Mouse (Mus musculus): ENCODE measurements at regions not wholly inside any gene's neighbourhood (a gene's known extent, or its start where the extent isn't known, plus 50 kb on each side); places are given as distances from the start of the nearest gene placed in this dataset.
"Not testable (repeated sequence)": the region's sequence is repeated elsewhere in the genome, so short reads cannot be mapped to it uniquely, and the experiment has no call there.

DNA sequence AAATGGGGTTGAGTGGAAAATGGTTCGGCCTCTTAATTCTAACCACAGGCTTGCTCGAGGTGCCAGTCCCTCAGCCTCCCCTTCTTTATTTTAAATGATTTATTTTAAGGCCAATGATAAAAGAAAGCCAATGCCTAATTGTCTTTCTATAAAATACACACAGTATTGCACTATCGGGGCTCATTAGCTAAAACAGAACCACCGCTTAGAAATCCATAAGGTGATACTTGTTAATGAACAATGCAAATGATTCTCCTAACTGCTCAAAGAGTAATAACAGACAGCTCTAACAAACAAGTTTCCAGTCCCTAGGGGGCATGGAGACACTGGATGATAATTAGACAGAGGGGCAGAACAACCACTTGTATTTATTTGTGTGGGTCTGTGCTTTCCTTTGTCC is 58.8 kb downstream of the Emx2 start:
- no peak for ATAC-seq (replicated peaks; ENCODE audit: poor library complexity, severe bottlenecking)

DNA sequence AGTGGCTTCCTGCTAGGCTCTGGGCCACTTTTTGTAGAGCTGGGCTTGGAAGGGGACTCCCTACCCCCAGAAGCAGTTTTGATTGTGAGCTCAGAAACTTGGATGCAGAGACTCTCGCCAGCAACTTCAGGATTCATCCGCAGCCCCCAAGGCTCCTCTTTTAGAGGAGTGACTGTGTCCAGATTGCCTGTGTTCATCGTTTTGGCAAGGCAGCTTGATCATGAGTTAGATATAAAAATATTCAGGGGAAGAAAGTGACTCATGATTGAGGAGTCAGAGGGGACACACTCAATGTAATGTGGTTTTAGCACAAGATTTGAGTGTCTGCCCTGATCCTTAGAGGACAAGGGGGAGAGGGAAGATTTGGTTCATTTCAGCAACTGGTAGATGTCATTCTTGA is 61.0 kb downstream of the Emx2 start:
- ATAC-seq (replicated peaks; ENCODE audit: poor library complexity, severe bottlenecking) = no peak

- no peak for ATAC-seq (replicated peaks; ENCODE audit: poor library complexity, severe bottlenecking)
Observed at GRCm38 (mm10) chr19:59522176-59522575, 64.0 kb downstream of the Emx2 start.

DNA sequence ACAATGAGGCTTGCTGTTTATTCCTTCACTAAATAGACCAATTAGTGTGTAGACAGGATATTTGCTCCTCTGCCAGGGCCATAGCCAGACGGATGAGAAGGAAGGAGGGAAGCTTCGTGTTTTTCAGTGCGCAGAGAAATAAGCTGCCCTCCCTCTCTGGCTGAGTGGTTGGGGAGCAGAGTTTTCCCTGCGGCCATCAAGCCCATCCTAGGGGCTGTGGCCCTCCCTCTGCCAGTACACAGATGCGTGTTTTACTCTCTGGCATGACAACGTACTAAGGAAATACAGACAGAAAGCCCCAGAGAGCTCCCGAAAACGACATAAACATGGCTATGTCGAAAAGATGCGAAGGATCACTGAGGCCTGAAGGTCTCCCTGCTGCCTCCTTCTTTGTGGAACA is 65.2 kb downstream of the Emx2 start:
- ATAC-seq (replicated peaks; ENCODE audit: poor library complexity, severe bottlenecking) = no peak

- no peak for ATAC-seq (replicated peaks; ENCODE audit: poor library complexity, severe bottlenecking)
Observed at GRCm38 (mm10) chr19:59564101-59564500, 105.9 kb downstream of the Emx2 start.

DNA sequence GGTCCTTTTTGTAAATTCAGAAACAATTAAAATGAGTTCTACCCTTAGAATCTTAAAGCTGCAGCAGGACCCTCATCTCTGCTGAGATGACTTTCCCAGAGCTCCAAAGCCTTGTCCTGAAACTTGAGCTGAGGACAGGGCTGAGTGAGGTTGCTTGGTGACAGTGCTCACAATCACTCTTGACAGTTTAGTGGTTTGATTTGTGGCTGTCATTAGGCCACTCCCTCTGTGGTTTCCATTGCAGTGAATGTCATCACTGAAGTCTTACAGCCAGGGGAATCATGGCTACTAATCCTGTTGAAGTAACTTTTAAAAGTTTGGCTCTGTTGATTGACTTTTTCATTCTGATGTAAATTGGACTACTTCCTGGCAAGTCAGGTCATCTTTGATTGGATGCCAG is 110.7 kb downstream of the Emx2 start:
- no peak for ATAC-seq (replicated peaks; ENCODE audit: poor library complexity, severe bottlenecking)

DNA sequence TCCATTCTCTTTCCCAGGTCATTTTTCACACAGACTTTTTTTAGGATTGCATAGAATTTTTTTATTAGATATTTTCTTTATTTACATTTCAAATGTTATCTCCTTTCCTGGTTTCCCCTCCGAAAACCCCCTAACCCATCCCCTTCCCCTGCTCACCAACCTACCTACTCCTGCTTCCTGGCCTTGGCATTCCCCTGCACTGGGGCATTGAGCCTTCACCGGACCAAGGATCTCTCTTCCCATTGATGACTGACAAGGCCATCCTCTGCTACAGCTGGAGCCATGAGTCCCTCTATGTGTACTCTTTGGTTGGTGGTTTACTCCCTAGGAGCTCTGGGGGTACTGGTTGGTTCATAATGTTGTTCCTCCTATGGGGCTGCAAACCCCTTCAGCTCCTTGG is 111.4 kb downstream of the Emx2 start:
- not testable (repeated sequence) for ATAC-seq (replicated peaks; ENCODE audit: poor library complexity, severe bottlenecking)

DNA sequence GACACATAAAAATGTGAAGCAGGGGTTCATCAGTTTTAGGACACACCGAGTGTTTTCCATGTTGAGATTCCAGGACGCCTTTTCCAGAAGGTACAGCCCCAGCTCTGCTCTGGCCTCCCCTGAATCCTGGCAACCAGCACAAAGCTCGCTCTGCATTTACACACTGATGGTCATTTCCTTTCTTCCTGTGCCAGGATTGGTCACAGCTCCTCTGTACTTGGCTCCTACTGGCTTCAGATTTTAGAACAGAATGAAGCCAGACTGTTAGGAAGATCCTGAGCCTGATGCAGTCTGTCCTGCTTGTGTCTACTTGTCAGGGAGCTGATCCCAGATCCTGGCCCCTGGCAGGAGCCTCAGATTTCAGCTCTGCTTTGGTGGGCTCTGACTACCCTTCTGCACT is 116.2 kb downstream of the Emx2 start:
- ATAC-seq (replicated peaks; ENCODE audit: poor library complexity, severe bottlenecking) = no peak

- no peak for ATAC-seq (replicated peaks; ENCODE audit: poor library complexity, severe bottlenecking)
Observed at GRCm38 (mm10) chr19:59577886-59578285, 119.7 kb downstream of the Emx2 start.

DNA sequence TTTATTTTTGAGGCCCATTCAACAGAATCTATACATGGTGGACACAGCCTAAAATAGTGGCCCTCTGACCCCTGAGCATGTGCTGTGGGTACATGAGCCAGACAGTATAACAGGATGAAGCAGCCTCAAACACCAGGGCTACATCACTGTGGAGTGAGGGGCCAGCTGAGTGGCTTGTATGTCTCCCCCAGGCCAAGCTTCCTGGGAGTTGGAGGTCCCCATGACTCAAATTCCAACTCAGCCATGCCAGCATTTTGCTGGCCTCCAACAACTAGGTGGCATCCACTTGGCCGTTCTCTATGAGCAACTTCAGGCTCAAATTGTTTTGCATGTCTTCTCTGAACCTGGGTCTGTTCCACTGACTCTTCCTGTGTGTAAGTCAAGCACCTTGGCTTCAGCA is 121.5 kb downstream of the Emx2 start:
- no peak for ATAC-seq (replicated peaks; ENCODE audit: poor library complexity, severe bottlenecking)

- ATAC-seq (replicated peaks; ENCODE audit: poor library complexity, severe bottlenecking) = no peak
Observed at GRCm38 (mm10) chr19:59585835-59586234, 127.7 kb downstream of the Emx2 start.

- no peak for ATAC-seq (replicated peaks; ENCODE audit: poor library complexity, severe bottlenecking)
Observed at GRCm38 (mm10) chr19:59587303-59587702, 129.1 kb downstream of the Emx2 start.

- ATAC-seq (replicated peaks; ENCODE audit: poor library complexity, severe bottlenecking) = no peak
Observed at GRCm38 (mm10) chr19:59588068-59588522, 129.9 kb downstream of the Emx2 start.

GRCm38 (mm10) chr19:59590021-59590420 is 131.8 kb downstream of the Emx2 start:
- ATAC-seq (replicated peaks; ENCODE audit: poor library complexity, severe bottlenecking) = no peak

- ATAC-seq (replicated peaks; ENCODE audit: poor library complexity, severe bottlenecking) = no peak
Observed at GRCm38 (mm10) chr19:59592060-59592459, 133.9 kb downstream of the Emx2 start.

DNA sequence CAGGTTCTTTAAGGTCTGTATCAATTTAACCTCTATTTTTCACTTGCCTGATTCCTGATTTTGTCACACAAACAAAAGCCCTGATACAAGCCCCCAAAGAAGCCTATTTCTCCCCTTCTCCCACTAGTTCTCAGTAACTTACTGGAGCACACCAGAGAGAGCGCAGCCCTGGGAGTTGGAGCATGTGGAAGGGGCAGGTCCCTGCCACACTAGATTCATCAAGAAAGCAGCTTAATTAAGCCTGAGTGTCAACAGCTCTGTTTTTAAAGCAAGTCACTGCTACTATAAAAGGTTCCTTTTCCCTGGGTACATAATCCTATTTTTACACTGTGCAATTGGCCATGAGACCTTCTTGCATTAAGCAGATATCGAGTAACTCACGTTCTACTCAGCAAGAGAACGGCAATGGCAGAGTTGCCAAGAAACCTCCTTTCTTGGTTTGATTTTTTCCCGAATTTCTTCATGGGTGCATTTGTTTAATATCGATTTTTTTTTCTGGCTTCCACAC is 166.2 kb downstream of the Emx2 start:
- ATAC-seq (replicated peaks; ENCODE audit: poor library complexity, severe bottlenecking) = no peak

GRCm38 (mm10) chr19:59627681-59628080 is 169.5 kb downstream of the Emx2 start:
- ATAC-seq (replicated peaks; ENCODE audit: poor library complexity, severe bottlenecking) = no peak

DNA sequence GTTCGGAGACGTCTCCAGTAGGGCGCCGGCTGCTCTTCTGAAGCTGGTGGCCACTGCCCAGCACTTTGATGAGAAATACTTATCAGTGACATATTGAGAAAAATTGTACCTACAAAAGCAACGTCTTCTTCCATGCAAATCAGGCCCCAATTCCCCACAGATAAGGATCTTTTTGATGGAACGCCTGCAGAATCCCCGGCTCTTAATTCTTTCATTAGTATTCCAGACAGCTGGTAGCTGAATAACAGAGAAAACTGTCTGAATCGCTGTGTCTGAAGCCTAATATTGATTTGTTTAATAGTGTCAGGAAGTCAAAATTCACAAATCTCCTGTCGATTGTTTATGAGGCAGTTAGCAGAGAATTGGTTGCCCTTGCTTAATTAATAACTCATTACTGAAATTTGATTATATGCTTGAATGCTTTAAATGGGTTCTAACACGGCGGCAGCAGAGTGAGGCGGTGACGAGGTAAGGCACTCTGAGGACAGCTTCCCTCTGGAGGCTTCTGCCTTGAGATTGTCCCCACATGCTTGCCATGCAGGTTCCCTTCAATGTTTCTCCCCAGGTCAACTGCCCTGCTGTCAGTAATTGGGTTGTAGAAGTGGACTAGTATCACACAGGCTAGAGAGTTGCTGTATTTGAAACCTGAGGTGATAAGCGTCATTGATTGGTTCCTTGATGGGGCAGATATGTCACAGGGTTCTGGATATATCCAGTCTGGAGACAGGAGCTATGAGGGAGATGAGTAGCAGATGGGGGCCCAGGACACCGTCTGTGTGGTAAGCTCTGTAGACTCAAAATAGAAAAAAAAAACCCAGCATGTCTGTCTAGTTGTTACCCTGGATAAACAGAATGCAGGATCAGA is 170.4 kb downstream of the Emx2 start:
- no peak for ATAC-seq (replicated peaks; ENCODE audit: poor library complexity, severe bottlenecking)

DNA sequence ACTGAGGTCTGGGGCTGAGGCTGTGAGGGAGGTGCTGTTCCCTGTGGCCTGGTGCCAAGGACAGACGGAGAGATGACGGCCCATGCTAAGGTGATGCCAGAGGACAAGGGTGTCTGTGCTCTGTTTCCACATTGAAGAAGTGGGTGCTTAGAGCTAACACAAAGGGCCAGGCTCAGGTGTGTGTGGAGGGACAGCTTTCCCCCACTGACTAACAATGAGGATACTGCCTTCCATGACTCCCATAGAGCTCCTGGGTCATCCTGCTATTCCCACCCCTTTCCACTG is 170.9 kb downstream of the Emx2 start:
- no peak for ATAC-seq (replicated peaks; ENCODE audit: poor library complexity, severe bottlenecking)

DNA sequence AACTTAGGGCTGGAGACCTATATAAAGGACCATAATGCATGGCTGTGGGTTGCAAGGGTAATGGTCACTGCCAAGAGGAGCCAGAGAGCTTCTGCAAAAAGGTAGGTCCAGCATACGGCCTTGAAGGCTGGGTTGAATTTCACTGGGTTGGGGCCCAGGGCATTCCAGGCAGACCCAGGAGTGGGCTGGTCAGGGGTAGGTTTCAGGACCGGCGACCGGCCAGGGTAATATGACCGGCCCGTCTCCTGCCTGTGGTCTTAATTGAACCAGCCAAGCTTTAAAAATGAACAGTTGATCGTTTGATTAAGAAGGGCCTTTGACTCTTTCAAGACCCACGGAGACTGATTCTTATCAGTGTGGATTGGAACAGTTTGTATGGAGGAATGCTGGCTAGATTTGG is 171.9 kb downstream of the Emx2 start:
- no peak for ATAC-seq (replicated peaks; ENCODE audit: poor library complexity, severe bottlenecking)

DNA sequence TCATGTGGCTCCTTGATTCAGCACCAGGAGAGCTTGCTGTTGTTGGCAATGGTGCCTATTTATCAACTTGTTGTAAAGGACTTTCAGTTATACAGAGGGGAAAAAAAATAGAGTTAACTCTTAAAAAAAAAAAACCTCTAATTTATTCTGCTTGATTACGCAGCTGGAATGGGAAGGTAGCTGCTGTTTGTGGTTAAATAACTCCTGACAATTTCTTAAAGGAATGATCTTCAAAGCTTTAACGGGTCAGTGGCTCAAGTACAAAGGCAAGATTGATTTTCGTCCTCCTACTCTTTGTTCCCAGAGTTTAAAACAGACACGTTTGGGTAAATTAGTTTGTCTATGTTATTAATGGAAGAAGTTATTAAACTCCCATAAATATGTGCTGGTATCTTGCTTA is 172.5 kb downstream of the Emx2 start:
- ATAC-seq (replicated peaks; ENCODE audit: poor library complexity, severe bottlenecking) = no peak

DNA sequence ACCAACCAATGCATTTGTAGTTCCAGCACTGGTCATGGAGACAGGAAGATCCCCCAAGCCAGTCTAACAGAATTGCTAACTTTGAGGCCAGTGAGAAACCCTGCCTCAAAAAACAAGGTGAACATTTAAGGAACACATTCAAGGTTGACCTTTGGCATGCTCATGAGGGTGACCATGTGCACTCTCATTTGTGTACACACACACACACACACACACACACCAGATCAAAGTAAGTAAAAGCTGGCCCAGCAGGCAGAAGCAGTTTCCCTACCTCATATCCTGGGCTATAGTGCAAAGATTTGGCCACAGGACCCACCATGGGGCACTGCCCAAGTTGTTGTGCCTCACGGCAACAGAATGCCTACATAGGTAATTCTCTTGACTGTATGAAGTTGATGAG is 173.4 kb downstream of the Emx2 start:
- ATAC-seq (replicated peaks; ENCODE audit: poor library complexity, severe bottlenecking) = no peak

Measured in granulocyte monocyte progenitor cell, adult 5-6 weeks (primary cell).